Mouse (Mus musculus) cortical plate, adult 2 months (tissue): ENCODE data around the gene Myl10. TPM values are rescaled to one million over a fixed set of nuclear protein-coding genes. Genes with fewer than 3 reads are reported as not detected.

Source experiments
- H3K27ac ChIP-seq: fragments of 200-500 bp; 2 replicates; pipeline ENCODE4 v1.5.1; 2012; ENCODE audit warnings: low read length, control low read depth, inconsistent platforms; ENCODE audit not compliant: insufficient read depth
- H3K4me1 ChIP-seq: fragments of 200-500 bp; 2 replicates; pipeline ENCODE4 v1.6.1; 2011; ENCODE audit warnings: low read length; ENCODE audit not compliant: control insufficient read depth, insufficient read depth
- H3K4me3 ChIP-seq: fragments of 200-500 bp; 2 replicates; pipeline ENCODE4 v1.5.1; 2011; ENCODE audit warnings: mild to moderate bottlenecking, low read length, control low read depth; ENCODE audit not compliant: insufficient read depth
- CTCF ChIP-seq: fragments of 200-500 bp; IDR thresholded peaks from 2 replicates; pipeline ENCODE4 v1.5.1; 2011; ENCODE audit warnings: mild to moderate bottlenecking, control low read depth, low read length; ENCODE audit not compliant: insufficient read depth; ENCODE audit errors: extremely low read depth
- POLR2A ChIP-seq: fragments of 200-500 bp; IDR thresholded peaks from 2 replicates; pipeline ENCODE4 v1.6.1; 2011; ENCODE audit warnings: mild to moderate bottlenecking, low read length, control low read depth; ENCODE audit not compliant: insufficient read depth; ENCODE audit errors: extremely low read depth
- polyA plus RNA-seq: library from polyadenylated mRNA; depleted of rRNA; stranded (reverse); fragments of >200 nt; gene quantifications from 2 replicates; pipeline ENCODE4 v1.2.3, GENCODE M21; 2012

The Myl10 gene
- polyA plus RNA-seq, 1 experiment, result not detected

DNA sequence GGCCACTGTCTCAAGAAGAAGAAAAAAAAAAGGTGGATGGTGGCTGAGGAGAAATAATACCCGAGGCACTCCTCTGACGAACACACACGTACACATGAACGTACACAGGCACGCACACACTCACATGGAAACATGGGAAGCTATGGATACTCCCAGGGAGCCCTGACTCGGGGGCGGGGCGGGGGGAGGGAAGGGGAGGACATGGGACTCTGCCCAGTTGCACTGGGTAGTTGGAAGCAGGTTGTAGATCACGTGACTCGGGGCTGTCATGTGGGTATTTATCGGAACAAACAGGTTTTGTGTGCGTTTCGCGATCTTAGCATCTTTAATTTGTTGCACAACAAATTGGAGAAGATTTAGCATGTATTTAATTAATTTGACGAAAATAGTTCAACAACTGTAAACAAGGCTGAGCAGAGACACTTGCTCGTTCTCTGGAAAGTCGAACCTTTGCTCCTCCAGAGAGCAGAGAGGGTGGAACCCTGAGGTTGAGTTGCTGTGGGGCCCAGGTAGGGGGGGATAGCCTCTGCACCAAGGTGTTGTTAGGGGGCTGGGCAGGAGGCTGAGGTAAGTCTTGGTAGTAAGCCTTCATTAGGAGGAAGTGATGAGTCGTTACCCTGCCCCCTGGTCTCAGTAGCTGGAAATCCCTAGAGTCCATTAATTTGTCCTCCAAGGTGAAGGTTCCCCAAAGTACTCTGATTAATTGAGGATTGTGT is 16.5 kb upstream of the Myl10 start:
- Histone ChIP-seq H3K4me1 (no peaks in the 10 kb centered on the region), H3K4me3 (no peak overlapping the region), H3K27ac (no peak overlapping the region)
- TF ChIP-seq POLR2A, result no peak
- TF ChIP-seq CTCF, result no peak

GRCm38 (mm10) chr5:136678840-136679348 is 14.1 kb upstream of the Myl10 start:
- no peak overlapping the region for H3K27ac ChIP-seq
- TF ChIP-seq POLR2A (no peak), CTCF (no peak)
- H3K4me3 ChIP-seq, result no peak overlapping the region
- no peaks in the 10 kb centered on the region for H3K4me1 ChIP-seq

DNA sequence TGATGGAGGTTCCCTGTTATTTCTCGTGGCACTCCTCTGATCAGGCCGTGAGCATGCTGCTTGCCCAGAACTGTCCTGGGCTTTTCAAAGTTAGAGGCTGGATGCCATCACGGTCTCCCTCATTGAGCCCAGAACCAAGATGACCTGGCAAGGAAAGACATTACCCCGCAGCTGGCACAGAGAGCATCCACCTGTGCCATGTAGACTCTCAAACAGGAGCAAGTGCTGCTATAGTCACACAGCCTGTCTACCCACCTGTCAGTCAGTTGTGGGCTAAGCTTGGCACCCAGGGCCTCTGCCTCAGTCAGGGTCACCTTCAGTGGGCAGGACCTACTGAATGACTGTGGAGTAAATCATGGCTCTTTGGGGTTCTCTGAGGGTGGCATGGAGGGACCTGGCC is 6.6 kb upstream of the Myl10 start:
- no peak overlapping the region for H3K4me3 ChIP-seq
- TF ChIP-seq POLR2A, result no peak
- no peak for TF ChIP-seq CTCF
- H3K4me1 ChIP-seq, result no peaks in the 10 kb centered on the region
- H3K27ac ChIP-seq, result no peak overlapping the region

GRCm38 (mm10) chr5:136687561-136687960 is 5.4 kb upstream of the Myl10 start:
- H3K27ac ChIP-seq, result no peak overlapping the region
- no peak for TF ChIP-seq CTCF
- TF ChIP-seq POLR2A, result no peak
- H3K4me3 ChIP-seq, result no peak overlapping the region
- H3K4me1 ChIP-seq, result no peaks in the 10 kb centered on the region

DNA sequence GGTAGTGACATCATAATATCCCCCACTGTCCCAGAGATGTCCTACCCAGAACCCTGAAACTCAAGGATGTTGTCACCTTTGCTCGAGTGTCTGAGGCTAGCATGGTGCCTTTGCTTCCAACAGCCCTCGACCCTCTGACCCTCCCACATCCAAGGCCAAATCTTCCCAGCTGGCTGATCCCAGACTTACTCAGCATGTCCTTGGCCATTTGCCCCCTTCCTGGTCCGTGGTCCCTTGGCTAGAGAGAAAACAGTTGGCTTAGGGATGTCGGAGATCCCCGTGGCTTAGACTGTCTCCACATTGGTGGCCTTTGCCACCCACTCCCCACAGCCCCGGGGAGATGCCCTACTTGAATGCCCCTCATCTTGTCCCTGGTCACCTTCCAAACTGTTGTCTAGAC is 4.1 kb upstream of the Myl10 start:
- Histone ChIP-seq H3K4me3 (no peak overlapping the region), H3K27ac (no peak overlapping the region), H3K4me1 (no peaks in the 10 kb centered on the region)
- TF ChIP-seq CTCF (no peak), POLR2A (no peak)

DNA sequence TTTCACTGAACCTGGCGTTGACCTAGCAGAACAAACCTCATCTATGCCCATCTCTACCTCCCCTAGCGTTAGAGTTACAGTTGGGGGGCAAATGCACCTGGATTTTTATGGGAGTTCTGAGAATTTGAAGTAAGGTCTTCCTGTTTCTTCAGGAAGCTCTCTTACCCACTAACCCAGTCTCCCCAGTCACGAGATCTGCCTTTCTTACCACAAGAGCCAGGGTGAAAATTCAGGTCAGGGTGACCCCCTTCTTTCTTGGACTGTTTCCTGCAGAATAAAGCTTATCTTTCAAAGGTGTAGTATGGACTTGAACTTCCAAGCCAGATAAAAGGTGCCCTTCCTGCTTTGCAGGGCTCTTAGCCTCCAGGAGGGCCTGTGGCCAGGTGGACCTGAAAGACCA is 1.8 kb upstream of the Myl10 start:
- Histone ChIP-seq H3K4me1 (no peaks in the 10 kb centered on the region), H3K27ac (no peak overlapping the region), H3K4me3 (no peak overlapping the region)
- no peak for TF ChIP-seq CTCF
- TF ChIP-seq POLR2A, result no peak

GRCm38 (mm10) chr5:136693418-136693817 is 472 bp downstream of the Myl10 start:
- Histone ChIP-seq H3K27ac (no peak overlapping the region), H3K4me1 (no peaks in the 10 kb centered on the region), H3K4me3 (no peak overlapping the region)
- TF ChIP-seq CTCF, result no peak
- no peak for TF ChIP-seq POLR2A

DNA sequence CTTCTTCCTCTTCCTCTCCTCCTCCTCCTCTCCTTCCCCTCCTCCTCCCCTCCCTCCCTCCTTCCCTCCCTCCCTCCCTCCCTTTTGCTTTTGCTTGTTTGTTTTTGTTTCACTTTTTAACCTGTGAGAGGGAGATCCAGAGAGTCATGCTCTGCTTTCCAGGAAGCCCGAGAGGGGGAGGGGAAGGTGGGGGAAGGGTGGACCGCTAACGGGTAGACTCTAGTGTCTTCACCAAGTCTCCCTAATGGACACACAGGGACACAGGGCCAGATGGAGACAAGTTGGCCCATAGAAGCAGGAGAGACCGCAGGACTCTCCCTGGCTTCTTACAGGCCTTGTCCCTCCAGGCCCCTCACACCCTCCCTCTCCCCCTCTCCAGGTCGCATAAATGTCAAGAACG is 2.0 kb downstream of the Myl10 start:
- no peaks in the 10 kb centered on the region for H3K4me1 ChIP-seq
- TF ChIP-seq POLR2A (no peak), CTCF (no peak)
- H3K4me3 ChIP-seq, result no peak overlapping the region
- no peak overlapping the region for H3K27ac ChIP-seq

DNA sequence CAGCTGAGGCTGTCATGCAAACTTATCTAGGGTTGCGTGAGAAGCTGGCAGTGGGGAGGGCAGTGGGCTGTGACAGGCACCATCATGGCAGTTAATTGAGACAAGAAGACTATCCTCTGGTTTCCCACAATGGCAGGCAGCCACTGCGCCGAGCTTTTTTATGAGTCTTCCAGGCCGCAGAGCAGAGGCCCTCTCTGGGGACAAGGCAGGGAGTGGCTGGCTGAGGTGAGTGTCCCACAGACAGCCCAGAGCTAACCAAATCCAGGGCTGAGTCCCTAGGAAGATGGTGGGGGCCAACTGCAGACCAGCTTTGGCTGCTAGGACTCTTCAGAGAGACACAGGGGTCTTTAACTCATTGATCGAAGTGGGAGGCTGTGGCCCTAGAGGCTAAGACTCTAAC is 3.6 kb downstream of the Myl10 start:
- H3K4me3 ChIP-seq, result no peak overlapping the region
- H3K27ac ChIP-seq, result no peak overlapping the region
- no peaks in the 10 kb centered on the region for H3K4me1 ChIP-seq
- no peak for TF ChIP-seq CTCF
- TF ChIP-seq POLR2A, result no peak

- H3K27ac ChIP-seq, result no peak overlapping the region
- no peak overlapping the region for H3K4me3 ChIP-seq
- TF ChIP-seq CTCF (no peak), POLR2A (no peak)
- no peaks in the 10 kb centered on the region for H3K4me1 ChIP-seq
Measured at GRCm38 (mm10) chr5:136697618-136698017, 4.7 kb downstream of the Myl10 start.
